Mouse (Mus musculus) c-Kit-positive CD71-positive TER-119-negative erythroid progenitor cells, embryonic 14.5 days (primary cell): ENCODE results near the gene Rps6kc1.
"Not testable (repeated sequence)": the region's sequence is repeated elsewhere in the genome, so short reads cannot be mapped to it uniquely, and the experiment has no call there.

ENCODE experiments used
- DNase-seq: peaks from one replicate; pipeline ENCODE4 v3.0.0-alpha.2; 2013; ENCODE audit warnings: low read depth

The Rps6kc1 gene

DNA sequence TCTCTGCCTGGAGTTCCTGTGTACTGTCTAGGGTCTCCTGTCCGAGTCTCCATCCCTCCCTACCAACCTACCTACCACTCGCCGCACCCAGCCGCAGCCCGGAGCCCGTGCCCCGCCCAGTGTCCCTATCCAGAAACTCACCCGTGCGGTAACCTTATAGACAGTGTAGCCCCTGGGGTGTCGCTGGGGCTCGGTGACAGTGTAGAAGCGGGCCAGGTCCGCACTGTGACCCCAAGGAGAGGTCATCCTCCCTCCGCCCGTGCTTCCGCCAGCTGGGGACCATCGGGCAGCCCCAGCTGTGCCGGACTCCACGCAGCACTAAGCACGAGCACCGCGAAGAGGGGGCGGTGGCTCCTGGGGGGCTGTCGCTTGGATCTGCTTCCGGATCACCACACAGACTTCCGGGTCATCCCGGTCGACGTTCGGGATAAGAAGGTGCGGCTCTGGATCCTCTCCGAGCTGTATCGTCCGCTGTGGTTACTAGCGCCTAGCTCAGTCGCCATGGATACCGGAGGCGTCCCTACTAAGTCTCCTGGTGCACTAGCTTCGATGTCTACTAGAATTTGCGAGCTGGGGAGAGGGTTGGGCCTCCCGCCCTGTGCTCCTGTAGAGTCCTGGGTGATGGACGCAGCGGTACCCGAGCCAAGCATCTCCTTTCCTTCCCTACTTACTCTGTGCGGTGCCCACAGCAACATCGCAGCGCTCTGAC is at the start of gene Rps6kc1:
Rps6kc1 (minus strand) TSS at position 356 of the 709 bp plus-strand sequence.
- DNase-seq = peak; percentile 84

DNA sequence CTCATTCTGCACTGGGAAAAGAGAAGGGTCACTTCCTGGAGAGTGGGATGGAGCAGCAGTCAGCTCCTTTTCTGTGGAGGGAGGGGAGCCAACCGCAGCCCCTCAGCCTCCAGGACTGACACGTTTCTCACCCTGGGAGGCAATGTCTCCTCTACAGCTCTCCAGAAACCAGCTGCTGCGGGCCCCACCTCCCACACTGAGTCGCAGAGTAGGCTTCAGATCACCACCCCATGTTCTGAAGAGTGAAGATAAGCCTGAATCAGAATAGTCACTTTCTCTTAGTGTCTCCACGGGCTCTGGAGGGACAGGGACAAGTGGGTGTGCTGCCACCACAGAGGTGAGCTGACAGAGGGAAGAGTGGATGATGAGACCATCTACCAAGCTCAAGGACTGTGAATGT is 47.3 kb upstream of the Rps6kc1 start:
- DNase-seq = peak; percentile 16

GRCm38 (mm10) chr1:190953009-190953408 is 41.4 kb upstream of the Rps6kc1 start:
- DNase-seq = no peak

DNA sequence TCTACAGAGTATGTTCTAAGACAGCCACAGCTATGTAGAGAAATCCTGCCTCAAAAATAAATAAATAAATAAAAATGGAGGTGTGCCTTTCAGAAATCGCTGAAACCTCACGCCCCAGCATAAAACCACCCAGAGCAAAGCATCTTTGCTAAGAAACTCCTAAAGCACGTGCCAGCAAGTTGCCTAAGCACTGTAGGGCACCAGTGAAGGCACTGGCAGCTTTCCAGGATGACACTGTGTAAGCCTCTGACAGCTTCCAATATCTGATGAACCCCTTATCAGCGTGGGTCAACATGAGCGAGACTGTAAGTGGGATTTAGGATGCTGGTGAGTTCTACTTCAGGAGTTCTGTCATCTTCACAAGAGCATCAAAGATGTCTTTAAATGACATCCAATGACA is 39.4 kb upstream of the Rps6kc1 start:
- no peak for DNase-seq

- DNase-seq = no peak
Measured at GRCm38 (mm10) chr1:190948846-190949245, 37.3 kb upstream of the Rps6kc1 start.

DNA sequence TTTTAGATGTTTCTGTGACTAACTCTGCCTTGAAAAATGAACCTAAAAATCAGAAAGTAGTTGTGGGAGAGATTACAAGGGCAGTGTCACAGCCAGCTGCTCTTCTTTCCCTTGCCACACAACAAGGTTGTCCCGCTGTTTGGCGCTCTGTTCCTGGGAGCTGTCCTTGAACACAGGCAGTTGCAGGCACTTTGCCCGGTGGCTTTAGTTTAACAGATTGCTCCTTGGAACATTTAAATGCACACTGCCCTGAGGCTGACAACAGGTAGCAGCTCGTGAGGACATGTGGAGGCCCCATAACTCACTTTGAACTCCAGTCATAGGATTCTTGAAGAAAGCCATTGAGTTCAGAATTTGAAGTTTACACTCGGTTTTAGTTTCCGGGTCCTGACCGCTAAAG is 36.9 kb upstream of the Rps6kc1 start:
- DNase-seq = no peak

- DNase-seq = no peak
Measured at GRCm38 (mm10) chr1:190947986-190948385, 36.4 kb upstream of the Rps6kc1 start.

DNA sequence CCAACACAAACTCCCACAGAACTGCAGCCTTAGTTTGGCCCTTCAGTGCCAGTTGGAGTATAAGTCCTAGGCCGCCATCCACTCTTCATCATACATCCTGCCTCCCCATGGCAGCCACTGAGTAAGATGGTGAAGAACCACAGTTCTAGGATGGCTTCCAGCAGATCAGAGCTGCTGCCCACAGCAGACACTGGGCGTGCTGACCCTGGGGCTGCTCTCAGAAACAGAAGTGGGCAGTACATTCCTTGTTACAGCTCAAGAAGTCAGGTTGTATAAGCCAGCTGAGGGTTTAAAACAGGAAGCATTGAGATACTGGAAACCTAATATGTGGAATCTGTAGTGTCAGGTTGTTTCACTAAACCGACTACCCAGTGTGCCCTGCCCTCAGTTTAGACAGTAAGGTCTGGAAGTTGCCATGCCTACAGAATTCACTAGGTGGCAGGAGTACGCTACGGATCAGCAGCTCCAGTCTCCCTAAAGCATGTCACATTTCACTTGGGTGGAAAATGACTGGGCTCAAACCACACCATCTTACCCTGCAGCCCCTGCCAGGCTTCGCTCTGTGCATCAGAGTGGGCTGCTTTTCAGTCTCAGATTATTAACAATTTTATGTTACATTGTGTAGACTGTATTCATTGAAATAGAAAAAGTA is 32.7 kb upstream of the Rps6kc1 start:
- DNase-seq = peak; percentile 47

DNA sequence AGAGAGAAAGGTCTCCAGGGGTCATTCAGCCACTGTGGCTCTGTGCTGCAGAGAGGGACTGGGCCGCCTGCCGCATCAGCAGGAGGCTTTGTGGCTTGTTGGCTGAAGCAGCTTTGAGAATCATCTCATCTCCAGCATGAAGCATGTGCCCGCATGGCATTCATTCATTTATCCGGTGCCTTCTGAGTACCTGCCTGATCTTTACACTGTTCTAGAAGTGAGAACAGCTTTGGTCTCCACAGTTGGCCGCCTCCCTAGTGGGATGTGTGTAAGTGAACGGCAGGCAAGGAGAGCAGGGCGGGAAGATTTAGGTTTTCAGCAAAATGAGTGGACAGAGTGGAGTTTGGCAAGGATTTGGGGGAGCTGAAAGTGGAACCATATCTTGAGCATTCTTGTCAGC is 28.2 kb upstream of the Rps6kc1 start:
- DNase-seq = no peak

- no peak for DNase-seq
Measured at GRCm38 (mm10) chr1:190930181-190930580, 18.6 kb upstream of the Rps6kc1 start.

DNA sequence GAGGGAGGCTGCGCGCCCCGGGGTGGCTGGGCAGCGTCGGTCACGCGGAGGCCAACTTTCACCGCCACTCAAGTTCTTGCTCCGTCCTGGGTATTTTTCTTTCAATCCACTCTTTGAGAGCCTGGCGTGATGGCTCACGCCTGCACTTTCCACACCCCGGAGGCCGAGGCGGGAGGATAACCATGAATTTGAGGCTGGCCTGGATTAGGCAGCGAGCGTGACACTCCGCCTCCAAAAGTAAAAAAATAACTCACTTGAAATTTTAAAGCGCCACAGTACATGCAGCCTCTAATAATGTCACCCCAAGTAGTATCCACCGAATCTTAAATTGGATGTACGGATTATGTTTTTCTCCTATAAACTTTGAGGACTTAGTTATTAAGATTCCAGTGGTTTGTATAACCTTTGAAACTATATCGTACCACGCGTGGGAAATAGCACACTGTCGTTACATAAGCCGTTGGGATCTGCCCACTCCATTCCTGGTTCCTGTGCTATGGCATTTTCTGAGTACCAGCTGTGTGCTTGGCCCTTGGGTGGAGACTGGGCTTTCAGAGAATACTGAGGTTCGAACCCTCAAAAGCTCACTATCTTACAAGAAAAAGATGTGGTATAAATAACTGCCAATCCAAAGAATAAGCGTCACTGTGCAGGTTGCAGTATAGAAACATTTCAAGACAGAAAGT is 17.6 kb upstream of the Rps6kc1 start:
- peak; percentile 43 for DNase-seq

DNA sequence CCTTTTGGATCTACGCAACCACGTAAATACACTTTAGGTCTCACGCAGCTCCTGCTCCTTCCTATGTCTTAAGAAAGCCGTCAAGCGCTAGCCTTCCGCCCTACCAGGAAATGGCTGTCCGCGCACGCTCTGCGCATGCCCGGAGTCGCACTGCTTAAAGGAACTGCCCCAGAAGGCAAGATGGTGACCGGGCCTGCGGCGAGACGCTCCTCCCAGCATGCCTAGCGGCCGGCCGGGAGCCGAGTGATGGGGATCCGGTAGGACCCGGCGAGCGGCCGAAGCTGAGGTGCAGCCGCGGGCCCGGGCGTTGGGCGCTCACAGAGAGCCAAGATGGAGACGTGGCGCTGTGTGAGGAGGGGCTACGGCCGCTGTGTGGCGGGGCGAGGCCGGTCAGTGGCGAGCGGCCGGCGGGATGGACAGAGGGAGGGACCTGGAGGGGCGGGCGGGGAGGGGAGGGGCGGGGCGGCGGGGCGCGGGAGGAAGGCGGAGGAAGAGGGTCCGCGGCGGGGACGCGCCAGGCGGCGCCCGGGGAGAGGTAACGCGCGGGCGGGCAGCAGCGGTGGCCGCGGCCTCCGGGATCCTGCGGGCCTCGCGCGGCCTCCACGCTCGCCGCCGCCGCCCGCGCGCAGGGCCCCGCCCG is 16.9 kb upstream of the Rps6kc1 start:
- DNase-seq = peak; percentile 97

DNA sequence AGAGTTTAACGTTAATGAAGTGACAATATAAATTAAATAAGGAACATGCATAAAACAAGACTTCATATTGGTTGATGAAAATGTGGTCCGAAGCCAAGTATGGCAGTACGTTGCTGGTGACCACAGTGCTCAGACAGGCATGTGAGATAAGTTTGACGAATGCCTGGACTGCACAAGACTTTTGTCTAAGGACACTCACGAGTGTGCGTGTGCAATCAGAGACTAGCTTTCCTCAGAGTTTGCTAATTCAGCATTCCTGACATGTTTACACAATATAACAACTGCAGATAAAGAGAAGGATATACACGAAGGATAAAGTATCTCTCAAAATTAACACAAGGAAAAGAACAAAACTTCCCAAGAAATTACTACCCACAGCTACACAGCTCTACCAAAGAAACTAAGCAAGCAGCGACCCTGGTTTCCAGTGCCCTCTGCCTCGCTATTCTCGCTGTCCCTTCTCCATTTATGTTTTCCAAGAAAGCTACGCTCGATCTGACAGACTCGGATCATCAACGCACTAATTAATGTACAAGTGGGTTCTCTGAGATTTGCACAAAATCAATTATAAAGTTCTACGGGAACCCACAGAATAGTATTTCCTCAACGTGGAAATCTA is 16.3 kb upstream of the Rps6kc1 start:
- peak; percentile 28 for DNase-seq

- no peak for DNase-seq
Measured at GRCm38 (mm10) chr1:190927311-190927710, 15.7 kb upstream of the Rps6kc1 start.

DNA sequence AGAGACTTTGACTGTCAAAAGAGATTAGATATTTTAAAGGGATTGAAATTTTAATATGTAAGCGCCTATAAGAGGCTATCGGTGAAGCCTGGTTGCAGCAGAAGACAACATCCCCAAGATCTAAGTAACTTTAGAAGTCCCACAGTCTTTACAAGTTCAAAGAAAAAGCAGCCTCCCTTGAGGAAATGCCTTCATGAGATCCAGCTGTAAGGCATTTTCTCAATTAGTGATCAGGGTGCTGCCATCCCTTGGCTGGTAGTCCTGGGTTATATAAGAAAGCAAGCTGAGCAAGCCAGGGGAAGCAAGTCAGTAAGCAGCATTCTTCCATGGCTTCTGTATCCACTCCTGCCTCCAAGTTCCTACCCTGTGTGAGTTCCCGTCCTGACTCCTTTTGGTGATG is 13.2 kb upstream of the Rps6kc1 start, which contains the start of gene Angel2:
Angel2 (plus strand) TSS at position 301 of the 400 bp plus-strand sequence.
- not testable (repeated sequence) for DNase-seq

GRCm38 (mm10) chr1:190919725-190920469 is 8.3 kb upstream of the Rps6kc1 start:
- DNase-seq = no peak

GRCm38 (mm10) chr1:190918938-190919337 is 7.4 kb upstream of the Rps6kc1 start:
- DNase-seq = no peak

DNA sequence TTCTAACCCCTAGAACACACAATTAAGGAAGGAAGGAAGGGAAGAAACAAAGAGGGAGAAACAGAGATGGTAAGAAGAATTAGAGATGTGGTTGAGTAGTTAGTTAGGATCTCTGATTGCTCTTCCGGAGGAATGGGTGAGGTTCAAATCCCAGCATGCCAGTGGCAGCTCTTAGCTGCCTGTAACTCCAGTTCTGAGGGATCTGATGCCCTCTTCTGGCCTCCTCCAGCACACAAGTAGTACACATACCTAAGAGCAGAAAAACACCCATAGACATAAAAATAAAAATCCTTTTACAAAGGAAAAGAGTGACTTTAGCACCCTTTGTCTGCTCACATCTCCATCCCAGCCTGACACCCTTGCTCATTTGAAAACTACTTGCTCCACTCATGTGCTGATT is 1.1 kb upstream of the Rps6kc1 start:
- DNase-seq = no peak

GRCm38 (mm10) chr1:190910836-190911235 is 734 bp downstream of the Rps6kc1 start:
- no peak for DNase-seq

DNA sequence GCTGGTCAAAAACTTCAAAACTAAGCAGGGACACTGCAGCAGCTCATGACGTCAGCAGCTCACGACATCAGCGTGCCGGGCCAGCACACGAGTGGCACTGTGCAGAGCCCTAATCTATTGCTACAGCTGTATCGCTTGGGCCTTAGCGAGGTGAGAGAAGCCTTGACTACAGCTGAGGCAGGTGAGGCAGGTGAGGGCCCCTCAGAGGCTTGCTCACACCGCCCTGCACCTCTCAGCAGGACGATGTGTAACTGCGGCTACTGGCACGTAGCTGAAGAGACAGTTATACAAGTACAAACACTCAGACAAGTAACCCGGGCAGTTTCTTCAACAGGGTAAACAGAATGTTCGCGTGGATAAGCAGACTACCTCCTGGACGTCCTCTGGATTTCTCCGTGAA is 6.9 kb downstream of the Rps6kc1 start:
- DNase-seq = no peak

GRCm38 (mm10) chr1:190904136-190904535 is 7.4 kb downstream of the Rps6kc1 start:
- DNase-seq = no peak
